Mouse (Mus musculus) megakaryocyte, embryonic 14.5 days (primary cell): ENCODE data around the gene Tra2b.

Experiments
- FLI1 ChIP-seq: IDR thresholded peaks from 2 replicates; pipeline ENCODE4 v1.6.1; 2012; ENCODE audit warnings: low read length, inconsistent platforms, mixed read lengths
- GATA1 ChIP-seq: IDR thresholded peaks from 3 replicates; pipeline ENCODE4 v1.6.1; 2012; ENCODE audit warnings: mixed read lengths, low read length, inconsistent platforms, borderline replicate concordance

- TF ChIP-seq GATA1: no peak
- TF ChIP-seq FLI1: no peak
These were observed 16.1 kb downstream of the Tra2b start for GRCm38 (mm10) chr16:22249754-22250153.
